Mouse (Mus musculus) testis, adult 2 months (tissue): ENCODE data around the gene Gba.
"Not testable (repeated sequence)": the region's sequence is repeated elsewhere in the genome, so short reads cannot be mapped to it uniquely, and the experiment has no call there.

Experiments used
- CTCF ChIP-seq: fragments of 200-500 bp; IDR thresholded peaks from 2 replicates; pipeline ENCODE4 v1.5.1; 2012; ENCODE audit warnings: low read depth, mild to moderate bottlenecking, inconsistent platforms, low read length, moderate library complexity; ENCODE audit not compliant: control insufficient read depth, insufficient read depth, insufficient replicate concordance
- POLR2A ChIP-seq: fragments of 200-500 bp; IDR thresholded peaks from 2 replicates; pipeline ENCODE4 v1.6.1; 2012; ENCODE audit warnings: low read depth, mild to moderate bottlenecking, inconsistent platforms, low read length, moderate library complexity; ENCODE audit not compliant: control insufficient read depth

DNA sequence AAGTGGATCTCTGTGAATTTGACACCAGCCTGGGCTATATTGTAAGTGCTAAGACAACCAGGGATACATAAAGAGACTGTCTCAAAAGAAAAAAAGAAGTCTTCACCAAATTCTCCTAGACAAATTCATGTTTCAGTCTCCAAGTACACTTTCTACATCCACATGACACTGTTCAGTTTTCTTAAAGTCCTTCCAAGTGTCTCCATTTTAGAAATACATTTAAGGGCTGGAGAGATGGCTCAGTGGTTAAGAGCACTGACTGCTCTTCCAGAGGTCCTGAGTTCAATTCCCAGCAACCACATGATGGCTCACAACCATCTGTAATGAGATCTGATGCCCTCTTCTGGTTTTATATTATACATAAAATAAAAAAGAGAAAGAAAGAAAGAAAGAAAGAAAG is 41.5 kb upstream of the Gba start:
- not testable (repeated sequence) for TF ChIP-seq CTCF, POLR2A
